Mouse (Mus musculus) hindbrain, embryonic 15.5 days (tissue): Measurements from ENCODE around the gene Farp1. TPM values are rescaled to one million over a fixed set of nuclear protein-coding genes. Genes with fewer than 3 reads are reported as not detected.

Experiments
- ATAC-seq: fragments of 200-750 bp; cut with Nextera tagmentation; 2 replicates; pipeline ENCODE4 v1.8.0; 2017; ENCODE audit warnings: low read depth, moderate number of reproducible peaks, moderate TSS enrichment; ENCODE audit not compliant: low FRiP score
- H3K27ac ChIP-seq: fragments of 300-500 bp; sonication (generic); replicated peaks from 2 replicates; pipeline ENCODE4 v1.5.1; 2015; ENCODE audit warnings: mild to moderate bottlenecking, inconsistent platforms
- H3K27me3 ChIP-seq: fragments of 300-500 bp; sonication (generic); 2 replicates; pipeline ENCODE4 v1.6.1; 2015; ENCODE audit warnings: control low read depth, inconsistent platforms
- H3K36me3 ChIP-seq: fragments of 300-500 bp; sonication (generic); 2 replicates; pipeline ENCODE4 v1.6.1; 2015; ENCODE audit warnings: control low read depth, inconsistent platforms
- H3K4me1 ChIP-seq: fragments of 300-500 bp; sonication (generic); replicated peaks from 2 replicates; pipeline ENCODE4 v1.6.1; 2015; ENCODE audit warnings: control low read depth, inconsistent platforms
- H3K4me2 ChIP-seq: fragments of 300-500 bp; sonication (generic); 2 replicates; pipeline ENCODE4 v1.6.1; 2015; ENCODE audit warnings: moderate library complexity, mild to moderate bottlenecking, inconsistent platforms
- H3K4me3 ChIP-seq: fragments of 300-500 bp; sonication (generic); 2 replicates; pipeline ENCODE4 v1.5.1; 2015; ENCODE audit warnings: mild to moderate bottlenecking, inconsistent platforms
- H3K9ac ChIP-seq: fragments of 300-500 bp; sonication (generic); 2 replicates; pipeline ENCODE4 v1.6.1; 2015; ENCODE audit warnings: inconsistent platforms
- H3K9me3 ChIP-seq: fragments of 300-500 bp; sonication (generic); 2 replicates; pipeline ENCODE4 v1.6.1; 2016; ENCODE audit warnings: control low read depth, inconsistent platforms
- WGBS: fragments of 180-500 bp; shearing (Covaris S2); methylation state at CpG from one replicate; pipeline ENCODE4 v1.1.7; 2015; 5-methylcytosine and 5-hydroxymethylcytosine counted together
- polyA plus RNA-seq: library from polyadenylated mRNA; unstranded; fragments of >200 nt; fragmentation: Nextera tagmentation; extraction: Ambion mirVana; gene quantifications from 2 replicates; pipeline ENCODE4 v1.2.1, GENCODE M21; 2015

The Farp1 gene
- polyA plus RNA-seq, 1 experiment from 2014 or later: 38.1 TPM

- Histone ChIP-seq H3K4me3 (no peak overlapping the region), H3K4me2 (no peak overlapping the region)
- 89% methylated on average over 8 of the region's 8 CpGs for WGBS
These were observed 204.4 kb downstream of the Farp1 start for GRCm38 (mm10) chr14:121239386-121239785.

DNA sequence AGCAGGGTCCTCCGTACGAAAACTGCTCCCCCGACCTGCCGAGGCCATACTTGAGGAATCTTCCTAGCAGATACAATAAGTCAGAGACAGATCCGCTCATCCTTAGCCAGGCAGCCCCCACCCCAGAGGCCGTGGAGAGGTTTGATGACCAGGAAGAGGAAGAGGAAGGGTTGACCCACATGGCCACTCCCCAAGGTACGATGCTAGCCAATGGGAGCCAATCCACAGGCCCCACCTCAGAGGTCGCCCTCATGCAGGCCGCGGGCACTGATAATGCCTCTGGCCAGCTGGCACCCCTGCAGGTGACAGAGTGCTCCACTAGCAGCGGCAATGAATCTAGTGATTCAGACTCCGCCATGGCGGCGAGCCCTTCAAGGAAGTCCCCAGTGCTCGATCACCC, 209.1 kb downstream of the Farp1 start:
- no peak for ATAC-seq
- Histone ChIP-seq H3K9me3 (no peaks in the 10 kb centered on the region), H3K27me3 (no peaks in the 10 kb centered on the region), H3K4me3 (no peak overlapping the region), H3K4me1 (no peaks in the 10 kb centered on the region; the same call in 1 of the 2 replicates), H3K27ac (no peak overlapping the region), H3K4me2 (no peak overlapping the region), H3K36me3 (peaks cover 31% of the 10 kb centered on the region), H3K9ac (no peak overlapping the region)
- 93% methylated on average over 15 of the region's 15 CpGs for WGBS

More at GRCm38 (mm10) chr14:121239386-121239785, 204.4 kb downstream of the Farp1 start:
- peaks cover 33% of the 10 kb centered on the region for H3K36me3 ChIP-seq
- H3K9ac ChIP-seq: no peak overlapping the region
- H3K9me3 ChIP-seq: no peaks in the 10 kb centered on the region
- 0 out of 2 replicates have a peak, but pooled peaks cover 6% of the 10 kb centered on the region for H3K4me1 ChIP-seq
- no peaks in the 10 kb centered on the region for H3K27me3 ChIP-seq
- no peak for ATAC-seq
- no peak overlapping the region for H3K27ac ChIP-seq

DNA sequence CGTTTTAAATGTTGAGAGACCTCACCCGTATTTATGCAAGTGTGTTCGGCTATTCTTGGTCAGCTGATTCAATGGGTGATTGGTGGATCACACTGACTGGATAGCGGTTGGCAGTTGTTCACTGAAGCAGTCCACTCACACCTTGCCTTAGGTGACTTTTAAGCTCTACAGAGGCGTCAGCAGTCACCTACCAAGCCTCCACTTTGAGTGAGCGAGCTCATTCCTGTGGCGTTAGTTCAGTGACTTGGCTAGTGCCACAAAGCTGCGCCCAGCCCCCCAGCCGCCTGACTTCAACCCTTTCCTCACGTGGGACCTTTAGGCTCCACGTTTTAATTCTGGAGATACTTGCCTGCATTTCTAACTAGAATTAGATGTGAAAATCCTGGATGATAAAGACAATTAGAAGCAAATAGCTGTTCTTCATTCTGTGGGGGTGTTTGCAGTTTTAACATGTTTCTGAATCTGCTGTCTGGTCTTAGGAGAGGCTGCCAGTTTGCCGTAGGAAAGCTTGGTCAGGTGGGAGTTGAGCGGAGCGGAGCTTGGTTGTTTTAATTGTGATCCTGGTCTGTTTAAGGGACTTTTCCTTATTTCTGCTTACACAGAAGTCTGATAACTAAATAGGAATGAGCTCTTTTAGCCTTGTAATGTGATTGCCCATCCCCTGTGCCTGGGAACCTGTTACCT, 211.2 kb downstream of the Farp1 start:
- no peaks in the 10 kb centered on the region for H3K9me3 ChIP-seq
- peaks cover 19% of the 10 kb centered on the region for H3K36me3 ChIP-seq
- no peak for ATAC-seq
- no peak overlapping the region for H3K4me2 ChIP-seq
- H3K27ac ChIP-seq: no peak overlapping the region
- H3K27me3 ChIP-seq: no peaks in the 10 kb centered on the region
- H3K4me1 ChIP-seq: no peaks in the 10 kb centered on the region; the same call in 1 of the 2 replicates
- no peak overlapping the region for H3K9ac ChIP-seq
- 73% methylated on average over 14 of the region's 14 CpGs for WGBS
- no peak overlapping the region for H3K4me3 ChIP-seq

DNA sequence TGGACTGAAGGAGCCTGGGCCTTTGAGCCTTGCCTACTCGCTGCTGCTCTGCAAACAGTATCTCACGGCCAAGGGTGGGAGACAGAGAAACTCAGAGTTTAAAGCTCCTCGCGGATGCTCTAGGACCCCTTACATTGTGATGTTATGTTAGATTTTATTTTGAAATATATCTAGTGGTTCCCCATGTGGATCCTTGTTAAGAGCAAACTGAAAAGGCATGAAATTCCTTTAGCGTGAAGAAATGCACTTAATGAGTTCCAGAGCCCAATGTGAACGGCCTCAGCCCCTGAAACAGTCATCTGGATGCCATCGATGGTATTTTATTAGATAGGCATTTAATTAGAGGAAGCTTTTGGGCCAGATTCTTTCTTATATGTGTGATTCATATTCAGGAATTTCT, 212.3 kb downstream of the Farp1 start:
- Histone ChIP-seq H3K36me3 (peaks cover 17% of the 10 kb centered on the region), H3K27me3 (no peaks in the 10 kb centered on the region), H3K4me2 (no peak overlapping the region), H3K27ac (no peak overlapping the region), H3K9ac (no peak overlapping the region), H3K4me3 (no peak overlapping the region), H3K4me1 (no peaks in the 10 kb centered on the region; the same call in 1 of the 2 replicates), H3K9me3 (no peaks in the 10 kb centered on the region)
- WGBS: 55% methylated on average over 7 of the region's 7 CpGs
- no peak for ATAC-seq

- no peak overlapping the region for H3K27ac ChIP-seq
- WGBS: 84% methylated on average over 5 of the region's 5 CpGs
- H3K4me3 ChIP-seq: no peak overlapping the region
- no peak for ATAC-seq
- H3K36me3 ChIP-seq: peaks cover 11% of the 10 kb centered on the region
- no peaks in the 10 kb centered on the region; the same call in 1 of the 2 replicates for H3K4me1 ChIP-seq
- no peak overlapping the region for H3K4me2 ChIP-seq
- no peaks in the 10 kb centered on the region for H3K27me3 ChIP-seq
- no peak overlapping the region for H3K9ac ChIP-seq
- no peaks in the 10 kb centered on the region for H3K9me3 ChIP-seq
These were observed 213.3 kb downstream of the Farp1 start for GRCm38 (mm10) chr14:121248346-121248745.

DNA sequence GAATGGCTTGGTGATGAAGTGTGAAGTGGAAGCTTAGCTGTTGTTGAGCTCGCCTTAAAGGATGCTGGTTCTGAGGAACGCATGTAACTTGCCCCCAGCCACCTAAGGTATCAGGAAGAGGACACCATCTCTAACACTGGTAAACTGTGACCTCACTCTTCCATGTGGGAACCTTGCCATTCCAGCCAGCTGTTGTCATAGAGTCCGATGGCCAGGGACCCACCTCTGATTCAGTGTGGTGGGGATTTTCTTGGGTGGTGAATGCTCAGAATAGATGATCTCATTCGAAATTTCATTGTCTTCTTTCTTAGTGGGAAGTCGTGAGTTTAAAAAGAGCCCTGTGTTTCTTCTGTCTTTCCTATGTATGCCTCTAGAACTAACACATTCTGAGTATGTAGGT, 216.1 kb downstream of the Farp1 start:
- Histone ChIP-seq H3K36me3 (no peaks in the 10 kb centered on the region), H3K9me3 (no peaks in the 10 kb centered on the region), H3K4me1 (no peaks in the 10 kb centered on the region; the same call in 1 of the 2 replicates), H3K9ac (no peak overlapping the region), H3K4me2 (no peak overlapping the region), H3K27me3 (no peaks in the 10 kb centered on the region), H3K27ac (no peak overlapping the region), H3K4me3 (no peak overlapping the region)
- no peak for ATAC-seq
- WGBS: 77% methylated on average over 5 of the region's 5 CpGs

DNA sequence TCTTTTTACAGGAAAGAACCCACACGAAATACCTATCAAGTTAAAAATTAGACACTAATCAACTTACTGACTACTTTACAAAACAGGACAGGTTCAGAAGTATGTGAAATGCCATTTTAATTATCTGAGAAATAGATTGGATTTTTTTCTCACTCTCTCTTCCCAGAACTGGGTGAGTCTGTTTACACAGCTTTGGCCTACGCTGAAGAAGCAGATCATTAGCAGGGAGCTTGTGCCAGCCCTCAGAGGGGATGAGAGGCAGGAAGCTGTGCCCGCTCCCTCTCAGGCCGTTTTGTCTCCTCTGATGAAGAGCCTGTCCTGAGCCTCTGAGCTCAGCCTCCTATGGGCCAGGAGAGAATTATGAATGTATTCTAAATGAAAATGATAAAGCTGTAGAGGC, 216.7 kb downstream of the Farp1 start:
- Histone ChIP-seq H3K4me3 (no peak overlapping the region), H3K4me1 (no peaks in the 10 kb centered on the region; the same call in 1 of the 2 replicates), H3K36me3 (no peaks in the 10 kb centered on the region), H3K4me2 (no peak overlapping the region), H3K9me3 (no peaks in the 10 kb centered on the region), H3K9ac (no peak overlapping the region), H3K27me3 (no peaks in the 10 kb centered on the region), H3K27ac (0 out of 2 replicates have a peak overlapping the region, but pooled peaks have one; percentile 11)
- ATAC-seq: no peak
- 57% methylated on average over 4 of the region's 4 CpGs for WGBS

DNA sequence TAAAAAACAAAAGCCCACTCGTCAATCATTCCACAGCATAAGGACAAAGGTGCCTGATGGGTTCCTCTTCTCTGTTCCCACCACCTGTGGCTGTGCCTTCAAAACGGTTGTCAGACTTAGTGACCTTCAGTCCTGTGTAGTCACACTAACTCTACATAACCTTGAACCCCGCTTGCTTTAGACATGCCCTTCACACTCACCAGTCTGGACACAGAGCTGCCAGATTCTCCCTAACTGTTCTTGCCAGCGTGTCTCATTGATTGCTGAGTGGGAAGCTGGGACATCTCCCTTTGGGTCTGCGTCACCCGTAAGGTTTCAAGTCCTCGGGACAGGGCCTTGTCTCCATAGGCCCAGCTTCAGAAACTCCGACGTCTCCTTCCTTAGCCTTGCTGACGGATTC, 217.5 kb downstream of the Farp1 start:
- Histone ChIP-seq H3K9me3 (no peaks in the 10 kb centered on the region), H3K4me2 (no peak overlapping the region), H3K4me1 (no peaks in the 10 kb centered on the region; the same call in 1 of the 2 replicates), H3K36me3 (no peaks in the 10 kb centered on the region), H3K27me3 (no peaks in the 10 kb centered on the region), H3K4me3 (no peak overlapping the region), H3K9ac (no peak overlapping the region), H3K27ac (no peak overlapping the region)
- no peak for ATAC-seq
- WGBS: 92% methylated on average over 10 of the region's 10 CpGs

DNA sequence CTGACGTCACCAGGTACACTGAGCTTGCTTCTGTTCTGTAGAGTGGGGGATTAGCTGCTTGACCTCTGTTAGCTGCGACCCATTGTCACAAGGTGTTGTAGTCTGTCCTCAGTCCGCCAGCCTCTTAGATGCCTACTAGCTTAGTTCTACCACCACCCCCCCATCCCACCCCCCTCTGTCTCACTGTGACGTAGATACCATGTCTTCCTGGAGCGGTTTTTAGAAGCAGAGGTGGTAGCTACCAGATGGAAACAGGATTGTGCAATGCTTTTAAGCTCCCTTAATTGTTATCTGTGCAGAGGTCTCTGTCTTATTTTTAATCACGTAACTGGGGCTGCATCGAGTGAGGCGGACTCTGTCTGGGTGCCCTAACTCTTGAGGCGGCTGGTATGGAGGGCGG, 219.9 kb downstream of the Farp1 start:
- no peak overlapping the region for H3K4me2 ChIP-seq
- H3K36me3 ChIP-seq: 0 out of 2 replicates have a peak, but pooled peaks cover 4% of the 10 kb centered on the region
- H3K4me3 ChIP-seq: no peak overlapping the region
- H3K9ac ChIP-seq: no peak overlapping the region
- no peak overlapping the region for H3K27ac ChIP-seq
- no peak for ATAC-seq
- no peaks in the 10 kb centered on the region for H3K9me3 ChIP-seq
- no peaks in the 10 kb centered on the region for H3K27me3 ChIP-seq
- H3K4me1 ChIP-seq: no peaks in the 10 kb centered on the region
- WGBS: 93% methylated on average over 10 of the region's 10 CpGs

GRCm38 (mm10) chr14:121255469-121255868, 220.5 kb downstream of the Farp1 start:
- Histone ChIP-seq H3K9ac (no peak overlapping the region), H3K4me1 (no peaks in the 10 kb centered on the region), H3K27me3 (no peaks in the 10 kb centered on the region), H3K27ac (no peak overlapping the region), H3K4me3 (no peak overlapping the region), H3K36me3 (0 out of 2 replicates have a peak, but pooled peaks cover 4% of the 10 kb centered on the region), H3K9me3 (no peaks in the 10 kb centered on the region), H3K4me2 (no peak overlapping the region)
- 89% methylated on average over 13 of the region's 13 CpGs for WGBS
- no peak for ATAC-seq

- 95% methylated on average over 7 of the region's 7 CpGs for WGBS
- ATAC-seq: no peak
- 0 out of 2 replicates have a peak, but pooled peaks cover 4% of the 10 kb centered on the region for H3K36me3 ChIP-seq
These were observed 221.9 kb downstream of the Farp1 start for GRCm38 (mm10) chr14:121256896-121257295.

GRCm38 (mm10) chr14:121259332-121259731, 224.3 kb downstream of the Farp1 start:
- no peaks in the 10 kb centered on the region for H3K27me3 ChIP-seq
- H3K9ac ChIP-seq: no peak overlapping the region
- H3K4me1 ChIP-seq: no peaks in the 10 kb centered on the region
- H3K36me3 ChIP-seq: 0 out of 2 replicates have a peak, but pooled peaks cover 4% of the 10 kb centered on the region
- H3K4me3 ChIP-seq: no peak overlapping the region
- H3K27ac ChIP-seq: 0 out of 2 replicates have a peak overlapping the region, but pooled peaks have one; percentile 12
- 48% methylated on average over 11 of the region's 11 CpGs for WGBS
- no peak overlapping the region for H3K4me2 ChIP-seq
- H3K9me3 ChIP-seq: no peaks in the 10 kb centered on the region
- ATAC-seq: no peak; the same call in 1 of the 2 replicates

More at GRCm38 (mm10) chr14:121256896-121257295, 221.9 kb downstream of the Farp1 start:
- Histone ChIP-seq H3K4me2 (no peak overlapping the region), H3K9me3 (no peaks in the 10 kb centered on the region), H3K27ac (no peak overlapping the region), H3K4me3 (no peak overlapping the region), H3K9ac (no peak overlapping the region), H3K4me1 (no peaks in the 10 kb centered on the region), H3K27me3 (no peaks in the 10 kb centered on the region)
